Mouse (Mus musculus) NIH3T3 (cell line): ENCODE results near the gene Dennd1a.
"Not testable (repeated sequence)": the region's sequence is repeated elsewhere in the genome, so short reads cannot be mapped to it uniquely, and the experiment has no call there.

Source experiments
- DNase-seq: peaks from one replicate; pipeline ENCODE4 v3.0.0-alpha.2; 2012; ENCODE audit warnings: low read depth

Dennd1a gene

GRCm38 (mm10) chr2:37969713-37970485 is 317.3 kb downstream of the Dennd1a start:
- no peak for DNase-seq

- DNase-seq: no peak
These were observed 322.7 kb downstream of the Dennd1a start for GRCm38 (mm10) chr2:37964534-37964933.

GRCm38 (mm10) chr2:37963362-37963761 is 323.8 kb downstream of the Dennd1a start:
- DNase-seq: no peak

- peak; percentile 8 for DNase-seq
These were observed 338.8 kb downstream of the Dennd1a start for GRCm38 (mm10) chr2:37948424-37948823.

GRCm38 (mm10) chr2:37945598-37946336 is 341.4 kb downstream of the Dennd1a start:
- DNase-seq: peak; percentile 50

GRCm38 (mm10) chr2:37942906-37943305 is 344.3 kb downstream of the Dennd1a start:
- DNase-seq: no peak

- no peak for DNase-seq
These were observed 345.4 kb downstream of the Dennd1a start for GRCm38 (mm10) chr2:37941741-37942140.

GRCm38 (mm10) chr2:37940845-37941361 is 346.3 kb downstream of the Dennd1a start:
- no peak for DNase-seq

GRCm38 (mm10) chr2:37939997-37940396 is 347.2 kb downstream of the Dennd1a start:
- no peak for DNase-seq

- not testable (repeated sequence) for DNase-seq
These were observed 350.3 kb downstream of the Dennd1a start for GRCm38 (mm10) chr2:37936922-37937321.

GRCm38 (mm10) chr2:37932240-37932639 is 354.9 kb downstream of the Dennd1a start:
- DNase-seq: no peak

GRCm38 (mm10) chr2:37931018-37931930 is 355.9 kb downstream of the Dennd1a start:
- no peak for DNase-seq

- no peak for DNase-seq
These were observed 361.1 kb downstream of the Dennd1a start for GRCm38 (mm10) chr2:37926133-37926503.

GRCm38 (mm10) chr2:37925413-37926132 is 361.6 kb downstream of the Dennd1a start:
- peak; percentile 74 for DNase-seq

- no peak for DNase-seq
These were observed 378.3 kb downstream of the Dennd1a start for GRCm38 (mm10) chr2:37908721-37909506.

- DNase-seq: no peak
These were observed 378.9 kb downstream of the Dennd1a start for GRCm38 (mm10) chr2:37908296-37908695.

- no peak for DNase-seq
These were observed 380.9 kb downstream of the Dennd1a start for GRCm38 (mm10) chr2:37906261-37906660.

- no peak for DNase-seq
These were observed 383.9 kb downstream of the Dennd1a start for GRCm38 (mm10) chr2:37903286-37903685.

GRCm38 (mm10) chr2:37883214-37883613 is 404.0 kb downstream of the Dennd1a start:
- no peak for DNase-seq

- DNase-seq: peak; percentile 17
These were observed 405.8 kb downstream of the Dennd1a start for GRCm38 (mm10) chr2:37881262-37881913.
